Mouse (Mus musculus): ENCODE data around the gene Gimap4. TPM values are rescaled to one million over a fixed set of nuclear protein-coding genes. Genes with fewer than 3 reads are reported as not detected.

The Gimap4 gene
- total and polyA plus RNA-seq, 2 experiments from 2014 or later, result 27.1 to 37.4 TPM

- H3K4me1 ChIP-seq (ENCODE audit: control insufficient read depth, insufficient read depth), result no peaks in the 10 kb centered on the region
- H3K4me2 ChIP-seq (ENCODE audit: low read depth, low read length), result no peak overlapping the region
- TF ChIP-seq CTCF (IDR thresholded peaks at IDR 0.05; ENCODE audit: low read depth) (no peak), EP300 (IDR thresholded peaks at IDR 0.05; ENCODE audit: low read depth) (no peak)
- no peak overlapping the region for H3K9ac ChIP-seq (replicated peaks; ENCODE audit: low read depth, low read length)
- H3K4me3 ChIP-seq (ENCODE audit: low read depth, low read length), result no peak overlapping the region
- no peaks in the 10 kb centered on the region for H3K27me3 ChIP-seq (ENCODE audit: control insufficient read depth, insufficient read depth, low read length)
- H3K9me3 ChIP-seq (replicated peaks; ENCODE audit: control insufficient read depth, low read length), result no peaks in the 10 kb centered on the region
- ATAC-seq (ENCODE audit: insufficient read depth, low read depth) (no peak), DNase-seq (ENCODE audit: low spot score) (no peak)
- 52% methylated on average over 7 of the region's 7 CpGs for WGBS
- H3K36me3 ChIP-seq (replicated peaks; ENCODE audit: control insufficient read depth, insufficient read depth, low read length), result no peaks in the 10 kb centered on the region
- H3K27ac ChIP-seq (ENCODE audit: low read depth), result no peak overlapping the region
Measured at GRCm38 (mm10) chr6:48666159-48666586, 18.2 kb upstream of the Gimap4 start.

- no peaks in the 10 kb centered on the region for H3K4me1 ChIP-seq (ENCODE audit: control insufficient read depth, insufficient read depth)
- no peak overlapping the region for H3K4me3 ChIP-seq (ENCODE audit: low read depth, low read length)
Measured at GRCm38 (mm10) chr6:48668022-48668421, 16.3 kb upstream of the Gimap4 start.

GRCm38 (mm10) chr6:48669446-48669969 lies 14.8 kb upstream of the Gimap4 start:
- Histone ChIP-seq H3K4me2 (ENCODE audit: low read depth, low read length) (no peak overlapping the region), H3K4me1 (ENCODE audit: control insufficient read depth, insufficient read depth) (no peaks in the 10 kb centered on the region), H3K36me3 (replicated peaks; ENCODE audit: control insufficient read depth, insufficient read depth, low read length) (no peaks in the 10 kb centered on the region), H3K4me3 (ENCODE audit: low read depth, low read length) (no peak overlapping the region), H3K9me3 (replicated peaks; ENCODE audit: control insufficient read depth, low read length) (no peaks in the 10 kb centered on the region), H3K27ac (ENCODE audit: low read depth) (no peak overlapping the region), H3K9ac (replicated peaks; ENCODE audit: low read depth, low read length) (no peak overlapping the region), H3K27me3 (ENCODE audit: control insufficient read depth, insufficient read depth, low read length) (no peaks in the 10 kb centered on the region)
- DNase-seq (ENCODE audit: low spot score), result no peak
- TF ChIP-seq EP300 (IDR thresholded peaks at IDR 0.05; ENCODE audit: low read depth) (no peak), CTCF (IDR thresholded peaks at IDR 0.05; ENCODE audit: low read depth) (no peak)
- ATAC-seq (ENCODE audit: insufficient read depth, low read depth), result no peak
- WGBS, result 40% methylated on average over 2 of the region's 2 CpGs

More at GRCm38 (mm10) chr6:48668022-48668421, 16.3 kb upstream of the Gimap4 start:
- TF ChIP-seq EP300 (IDR thresholded peaks at IDR 0.05; ENCODE audit: low read depth), result no peak
- no peak for TF ChIP-seq CTCF (IDR thresholded peaks at IDR 0.05; ENCODE audit: low read depth)
- H3K4me2 ChIP-seq (ENCODE audit: low read depth, low read length), result no peak overlapping the region
- no peaks in the 10 kb centered on the region for H3K36me3 ChIP-seq (replicated peaks; ENCODE audit: control insufficient read depth, insufficient read depth, low read length)
- H3K27ac ChIP-seq (ENCODE audit: low read depth), result no peak overlapping the region
- DNase-seq (ENCODE audit: low spot score) (no peak), ATAC-seq (ENCODE audit: insufficient read depth, low read depth) (no peak)
- H3K9ac ChIP-seq (replicated peaks; ENCODE audit: low read depth, low read length), result no peak overlapping the region
- no peaks in the 10 kb centered on the region for H3K9me3 ChIP-seq (replicated peaks; ENCODE audit: control insufficient read depth, low read length)
- no peaks in the 10 kb centered on the region for H3K27me3 ChIP-seq (ENCODE audit: control insufficient read depth, insufficient read depth, low read length)

- H3K4me3 ChIP-seq (ENCODE audit: low read depth, low read length), result no peak overlapping the region
- no peaks in the 10 kb centered on the region for H3K9me3 ChIP-seq (replicated peaks; ENCODE audit: control insufficient read depth, low read length)
- no peak for DNase-seq (ENCODE audit: low spot score)
- H3K4me1 ChIP-seq (ENCODE audit: control insufficient read depth, insufficient read depth), result no peaks in the 10 kb centered on the region
- no peaks in the 10 kb centered on the region for H3K27me3 ChIP-seq (ENCODE audit: control insufficient read depth, insufficient read depth, low read length)
- H3K4me2 ChIP-seq (ENCODE audit: low read depth, low read length), result no peak overlapping the region
- TF ChIP-seq EP300 (IDR thresholded peaks at IDR 0.05; ENCODE audit: low read depth) (no peak), CTCF (IDR thresholded peaks at IDR 0.05; ENCODE audit: low read depth) (no peak)
- ATAC-seq (ENCODE audit: insufficient read depth, low read depth), result no peak
- H3K9ac ChIP-seq (replicated peaks; ENCODE audit: low read depth, low read length), result no peak overlapping the region
- no peak overlapping the region for H3K27ac ChIP-seq (ENCODE audit: low read depth)
- no peaks in the 10 kb centered on the region for H3K36me3 ChIP-seq (replicated peaks; ENCODE audit: control insufficient read depth, insufficient read depth, low read length)
- WGBS, result 92% methylated on average over 9 of the region's 9 CpGs
Measured at GRCm38 (mm10) chr6:48674291-48675058, 9.9 kb upstream of the Gimap4 start.

- H3K27me3 ChIP-seq (ENCODE audit: control insufficient read depth, insufficient read depth, low read length), result no peaks in the 10 kb centered on the region
- H3K4me2 ChIP-seq (ENCODE audit: low read depth, low read length), result peak overlapping the region; percentile 53
- H3K4me1 ChIP-seq (ENCODE audit: control insufficient read depth, insufficient read depth), result no peaks in the 10 kb centered on the region
- H3K9me3 ChIP-seq (replicated peaks; ENCODE audit: control insufficient read depth, low read length), result no peaks in the 10 kb centered on the region
- ATAC-seq (ENCODE audit: insufficient read depth, low read depth) (no peak), DNase-seq (ENCODE audit: low spot score) (no peak)
- no peaks in the 10 kb centered on the region for H3K36me3 ChIP-seq (replicated peaks; ENCODE audit: control insufficient read depth, insufficient read depth, low read length)
- no peak overlapping the region for H3K9ac ChIP-seq (replicated peaks; ENCODE audit: low read depth, low read length)
- H3K27ac ChIP-seq (ENCODE audit: low read depth), result peak overlapping the region; percentile 55; the same call in 1 of the 2 replicates
- peak overlapping the region; percentile 41 for H3K4me3 ChIP-seq (ENCODE audit: low read depth, low read length)
- WGBS, result 40% methylated on average over 10 of the region's 10 CpGs
- TF ChIP-seq EP300 (IDR thresholded peaks at IDR 0.05; ENCODE audit: low read depth) (no peak), CTCF (IDR thresholded peaks at IDR 0.05; ENCODE audit: low read depth) (no peak)
Measured at GRCm38 (mm10) chr6:48675400-48675930, 8.9 kb upstream of the Gimap4 start.

All from heart, postnatal 0 days (tissue).